Mouse (Mus musculus) forebrain, embryonic 16.5 days (tissue): ENCODE measurements around the gene Cdc14a. TPM values are rescaled to one million over a fixed set of nuclear protein-coding genes. Genes with fewer than 3 reads are reported as not detected.

Experiments
- ATAC-seq: fragments of 200-750 bp; cut with Nextera tagmentation; 2 replicates; pipeline ENCODE4 v1.8.0; 2017; ENCODE audit warnings: mild to moderate bottlenecking, moderate library complexity
- H3K27ac ChIP-seq: fragments of 300-500 bp; sonication (generic); 2 replicates; pipeline ENCODE4 v1.5.1; 2014; ENCODE audit warnings: low read length, control low read depth
- H3K27me3 ChIP-seq: fragments of 300-500 bp; sonication (generic); replicated peaks from 2 replicates; pipeline ENCODE4 v1.6.1; 2014; ENCODE audit warnings: low read length; ENCODE audit not compliant: control insufficient read depth, insufficient read depth
- H3K36me3 ChIP-seq: fragments of 300-500 bp; sonication (generic); 2 replicates; pipeline ENCODE4 v1.6.1; 2014; ENCODE audit not compliant: control insufficient read depth, insufficient read depth
- H3K4me1 ChIP-seq: fragments of 300-500 bp; sonication (generic); replicated peaks from 2 replicates; pipeline ENCODE4 v1.6.1; 2014; ENCODE audit warnings: low read length; ENCODE audit not compliant: control insufficient read depth, insufficient read depth
- H3K4me2 ChIP-seq: fragments of 300-500 bp; sonication (generic); 2 replicates; pipeline ENCODE4 v1.6.1; 2014; ENCODE audit warnings: mild to moderate bottlenecking, low read length, control low read depth
- H3K4me3 ChIP-seq: fragments of 300-500 bp; sonication (generic); replicated peaks from 2 replicates; pipeline ENCODE4 v1.5.1; 2014; ENCODE audit warnings: mild to moderate bottlenecking, low read length, control low read depth
- H3K9ac ChIP-seq: fragments of 300-500 bp; sonication (generic); replicated peaks from 2 replicates; pipeline ENCODE4 v1.6.1; 2014; ENCODE audit warnings: low read depth, low read length, control low read depth
- H3K9me3 ChIP-seq: fragments of 300-500 bp; sonication (generic); 2 replicates; pipeline ENCODE4 v1.6.1; 2016; ENCODE audit warnings: low read length; ENCODE audit not compliant: control insufficient read depth
- WGBS: fragments of 180-500 bp; shearing (Covaris S2); extraction: QIAGEN DNeasy Blood & Tissue Kit; methylation state at CpG from one replicate; pipeline ENCODE4 v1.1.7; 2014; 5-methylcytosine and 5-hydroxymethylcytosine counted together
- polyA plus RNA-seq: library from polyadenylated mRNA; unstranded; fragments of >200 nt; fragmentation: Nextera tagmentation; extraction: Ambion mirVana; gene quantifications from 2 replicates; pipeline ENCODE4 v1.2.1, GENCODE M21; 2015

Cdc14a gene
- polyA plus RNA-seq, 1 experiment from 2014 or later, result 7.7 TPM

GRCm38 (mm10) chr3:116310033-116310432, 113.8 kb downstream of the Cdc14a start:
- Histone ChIP-seq H3K9me3 (no peaks in the 10 kb centered on the region), H3K27ac (no peak overlapping the region), H3K4me1 (peaks cover 7% of the 10 kb centered on the region), H3K4me3 (no peak overlapping the region), H3K9ac (no peak overlapping the region), H3K36me3 (no peaks in the 10 kb centered on the region), H3K27me3 (no peaks in the 10 kb centered on the region), H3K4me2 (no peak overlapping the region)
- ATAC-seq, result peak; percentile 27; the same call in 1 of the 2 replicates
- WGBS, result 79% methylated on average over 10 of the region's 10 CpGs

GRCm38 (mm10) chr3:116304800-116305753, 118.8 kb downstream of the Cdc14a start:
- Histone ChIP-seq H3K4me1 (peaks cover 11% of the 10 kb centered on the region), H3K27me3 (no peaks in the 10 kb centered on the region), H3K27ac (no peak overlapping the region), H3K4me3 (no peak overlapping the region), H3K9me3 (no peaks in the 10 kb centered on the region), H3K4me2 (no peak overlapping the region), H3K9ac (no peak overlapping the region), H3K36me3 (no peaks in the 10 kb centered on the region)
- ATAC-seq, result peak; percentile 62
- 36% methylated on average over 18 of the region's 18 CpGs for WGBS

GRCm38 (mm10) chr3:116302581-116302980, 121.3 kb downstream of the Cdc14a start:
- WGBS, result over 99% methylated on average over 7 of the region's 7 CpGs
- Histone ChIP-seq H3K4me3 (no peak overlapping the region), H3K36me3 (no peaks in the 10 kb centered on the region), H3K9ac (no peak overlapping the region), H3K27ac (no peak overlapping the region), H3K4me1 (peaks cover 11% of the 10 kb centered on the region), H3K27me3 (no peaks in the 10 kb centered on the region), H3K4me2 (no peak overlapping the region), H3K9me3 (no peaks in the 10 kb centered on the region)
- ATAC-seq, result no peak

- Histone ChIP-seq H3K27ac (no peak overlapping the region), H3K4me3 (no peak overlapping the region), H3K9ac (no peak overlapping the region), H3K27me3 (no peaks in the 10 kb centered on the region), H3K4me1 (peaks cover 11% of the 10 kb centered on the region), H3K4me2 (no peak overlapping the region), H3K36me3 (no peaks in the 10 kb centered on the region), H3K9me3 (no peaks in the 10 kb centered on the region)
- 90% methylated on average over 6 of the region's 6 CpGs for WGBS
- ATAC-seq, result no peak
Measured at GRCm38 (mm10) chr3:116301754-116302153, 122.1 kb downstream of the Cdc14a start.

- WGBS, result 94% methylated on average over 10 of the region's 10 CpGs
- Histone ChIP-seq H3K9ac (no peak overlapping the region), H3K36me3 (no peaks in the 10 kb centered on the region; the same call in 1 of the 2 replicates), H3K4me3 (no peak overlapping the region), H3K9me3 (no peaks in the 10 kb centered on the region), H3K27ac (no peak overlapping the region), H3K4me1 (no peaks in the 10 kb centered on the region), H3K4me2 (no peak overlapping the region), H3K27me3 (no peaks in the 10 kb centered on the region)
- ATAC-seq, result no peak
Measured at GRCm38 (mm10) chr3:116298727-116299126, 125.1 kb downstream of the Cdc14a start.

GRCm38 (mm10) chr3:116298003-116298402, 125.8 kb downstream of the Cdc14a start:
- H3K4me3 ChIP-seq, result no peak overlapping the region
- no peaks in the 10 kb centered on the region; the same call in 1 of the 2 replicates for H3K36me3 ChIP-seq
- no peaks in the 10 kb centered on the region for H3K9me3 ChIP-seq
- 92% methylated on average over 8 of the region's 8 CpGs for WGBS
- H3K27me3 ChIP-seq, result no peaks in the 10 kb centered on the region
- no peak overlapping the region for H3K9ac ChIP-seq
- H3K4me1 ChIP-seq, result no peaks in the 10 kb centered on the region
- no peak overlapping the region for H3K4me2 ChIP-seq
- ATAC-seq, result no peak
- H3K27ac ChIP-seq, result no peak overlapping the region

- no peak overlapping the region for H3K27ac ChIP-seq
- no peaks in the 10 kb centered on the region; the same call in 1 of the 2 replicates for H3K36me3 ChIP-seq
- no peak for ATAC-seq
- WGBS, result 95% methylated on average over 7 of the region's 7 CpGs
- H3K27me3 ChIP-seq, result no peaks in the 10 kb centered on the region
- H3K4me2 ChIP-seq, result no peak overlapping the region
- no peaks in the 10 kb centered on the region for H3K9me3 ChIP-seq
- no peak overlapping the region for H3K9ac ChIP-seq
- H3K4me1 ChIP-seq, result no peaks in the 10 kb centered on the region
- H3K4me3 ChIP-seq, result no peak overlapping the region
Measured at GRCm38 (mm10) chr3:116297170-116297569, 126.7 kb downstream of the Cdc14a start.

- ATAC-seq, result peak; percentile 61
- H3K27ac ChIP-seq, result no peak overlapping the region
Measured at GRCm38 (mm10) chr3:116290041-116290815, 133.6 kb downstream of the Cdc14a start.

GRCm38 (mm10) chr3:116288833-116289232, 135.0 kb downstream of the Cdc14a start:
- Histone ChIP-seq H3K9me3 (no peaks in the 10 kb centered on the region), H3K4me2 (no peak overlapping the region), H3K4me1 (0 out of 2 replicates have a peak, but pooled peaks cover 3% of the 10 kb centered on the region), H3K4me3 (no peak overlapping the region), H3K27me3 (no peaks in the 10 kb centered on the region), H3K27ac (no peak overlapping the region), H3K9ac (no peak overlapping the region), H3K36me3 (no peaks in the 10 kb centered on the region)
- ATAC-seq, result no peak
- 90% methylated on average over 6 of the region's 6 CpGs for WGBS

More at GRCm38 (mm10) chr3:116290041-116290815, 133.6 kb downstream of the Cdc14a start:
- Histone ChIP-seq H3K4me1 (0 out of 2 replicates have a peak, but pooled peaks cover 3% of the 10 kb centered on the region), H3K36me3 (no peaks in the 10 kb centered on the region), H3K27me3 (no peaks in the 10 kb centered on the region), H3K4me2 (no peak overlapping the region), H3K9ac (no peak overlapping the region), H3K4me3 (no peak overlapping the region), H3K9me3 (no peaks in the 10 kb centered on the region)
- WGBS, result 80% methylated on average over 9 of the region's 9 CpGs
